Mouse (Mus musculus): ENCODE measurements around the gene Pla1a. TPM values are rescaled to one million over a fixed set of nuclear protein-coding genes. Genes with fewer than 3 reads are reported as not detected.

Gene Pla1a
- polyA plus RNA-seq, 1 experiment from 2014 or later = 61.5 TPM

- ATAC-seq (no peak), DNase-seq (ENCODE audit: low read depth, low spot score) (no peak)
- no peaks in the 10 kb centered on the region for H3K27me3 ChIP-seq
- no peak for TF ChIP-seq CTCF (IDR thresholded peaks at IDR 0.05)
- ChIA-PET CTCF (interaction anchor here (1.1 kb wide), 1 partner anchor 20 kb away, joined by 3 read pairs; no protein-coding TSS in a partner anchor), POLR2A (interaction anchor here (0.6 kb wide), 1 partner anchor 403 kb away, joined by 4 read pairs; no protein-coding TSS in a partner anchor)
- in situ Hi-C loops (cut with MboI; ENCODE audit: low pct_unique_long_range_greater_than_20kb) = no loop called here
These were observed 39.0 kb upstream of the Pla1a start for GRCm38 (mm10) chr16:38471697-38472506.

- H3K27me3 ChIP-seq = no peaks in the 10 kb centered on the region
- no peak for DNase-seq (ENCODE audit: low read depth, low spot score)
- in situ Hi-C loops (cut with MboI; ENCODE audit: low pct_unique_long_range_greater_than_20kb) = no loop called here
- no peak for TF ChIP-seq CTCF (IDR thresholded peaks at IDR 0.05)
- CTCF ChIA-PET = interaction anchor here (0.9 to 1.2 kb wide), 4 partner anchors 10 to 37 kb away, joined by 3 to 4 read pairs (median 3); partner anchors contain the start of gene Adprh
- ATAC-seq = no peak
- POLR2A ChIA-PET = no interaction called here
These were observed 36.5 kb upstream of the Pla1a start for GRCm38 (mm10) chr16:38469437-38469836.

GRCm38 (mm10) chr16:38468706-38469018, 35.7 kb upstream of the Pla1a start:
- H3K27me3 ChIP-seq = no peaks in the 10 kb centered on the region
- in situ Hi-C loops (cut with MboI; ENCODE audit: low pct_unique_long_range_greater_than_20kb) = no loop called here
- ChIA-PET POLR2A (interaction anchor here (1.5 kb wide), 1 partner anchor 16 kb away, joined by 7 read pairs; the partner anchor contains the start of gene Adprh), CTCF (interaction anchor here (0.9 to 1.2 kb wide), 4 partner anchors 10 to 38 kb away, joined by 3 to 4 read pairs (median 3); partner anchors contain the start of gene Adprh)
- no peak for DNase-seq (ENCODE audit: low read depth, low spot score)
- peak; percentile 36 for TF ChIP-seq CTCF (IDR thresholded peaks at IDR 0.05)
- peak; percentile 72 for ATAC-seq

- POLR2A ChIA-PET = interaction anchor here (0.6 to 1.5 kb wide), 3 partner anchors 12 to 28 kb away, joined by 3 to 7 read pairs (median 7); partner anchors contain the start of gene Adprh
- DNase-seq (ENCODE audit: low read depth, low spot score) (no peak), ATAC-seq (peak; percentile 75)
- no peaks in the 10 kb centered on the region for H3K27me3 ChIP-seq
- in situ Hi-C loops (cut with MboI; ENCODE audit: low pct_unique_long_range_greater_than_20kb) = no loop called here
- CTCF ChIA-PET = interaction anchor here (0.9 to 1.4 kb wide), 3 partner anchors 11 to 15 kb away, joined by 3 to 4 read pairs (median 3); partner anchors contain the start of gene Adprh
- TF ChIP-seq CTCF (IDR thresholded peaks at IDR 0.05) = no peak
These were observed 35.2 kb upstream of the Pla1a start for GRCm38 (mm10) chr16:38467917-38468705.

GRCm38 (mm10) chr16:38467091-38467916, 34.4 kb upstream of the Pla1a start:
- ChIA-PET POLR2A (interaction anchor here (0.6 to 1.5 kb wide), 3 partner anchors 12 to 29 kb away, joined by 3 to 7 read pairs (median 7); partner anchors contain the start of gene Adprh), CTCF (interaction anchor here (0.7 to 1.4 kb wide), 2 partner anchors 14 to 38 kb away, joined by 3 to 4 read pairs; no protein-coding TSS in a partner anchor)
- H3K27me3 ChIP-seq = no peaks in the 10 kb centered on the region
- DNase-seq (ENCODE audit: low read depth, low spot score) = no peak
- TF ChIP-seq CTCF (IDR thresholded peaks at IDR 0.05) = no peak
- no peak for ATAC-seq
- in situ Hi-C loops (cut with MboI; ENCODE audit: low pct_unique_long_range_greater_than_20kb) = no loop called here

GRCm38 (mm10) chr16:38466089-38466488, 33.1 kb upstream of the Pla1a start:
- CTCF ChIA-PET = interaction anchor here (3.7 kb wide), 1 partner anchor 12 kb away, joined by 18 read pairs; the partner anchor contains the start of genes Adprh and Cd80
- DNase-seq (ENCODE audit: low read depth, low spot score) = no peak
- TF ChIP-seq CTCF (IDR thresholded peaks at IDR 0.05) = no peak
- in situ Hi-C loops (cut with MboI; ENCODE audit: low pct_unique_long_range_greater_than_20kb) = no loop called here
- H3K27me3 ChIP-seq = no peaks in the 10 kb centered on the region
- POLR2A ChIA-PET = no interaction called here
- no peak for ATAC-seq

GRCm38 (mm10) chr16:38463305-38463704, 30.4 kb upstream of the Pla1a start:
- no peak for TF ChIP-seq CTCF (IDR thresholded peaks at IDR 0.05)
- ChIA-PET CTCF (interaction anchor here (0.9 to 3.7 kb wide), 3 partner anchors 9 to 23 kb away, joined by 3 to 18 read pairs (median 3); partner anchors contain the start of genes Adprh and Cd80), POLR2A (interaction anchor here (1.2 kb wide), 1 partner anchor 10 kb away, joined by 5 read pairs; the partner anchor contains the start of gene Adprh)
- no peaks in the 10 kb centered on the region for H3K27me3 ChIP-seq
- ATAC-seq (no peak), DNase-seq (ENCODE audit: low read depth, low spot score) (no peak)
- in situ Hi-C loops (cut with MboI; ENCODE audit: low pct_unique_long_range_greater_than_20kb) = no loop called here

GRCm38 (mm10) chr16:38462161-38462560, 29.2 kb upstream of the Pla1a start:
- in situ Hi-C loops (cut with MboI; ENCODE audit: low pct_unique_long_range_greater_than_20kb) = no loop called here
- TF ChIP-seq CTCF (IDR thresholded peaks at IDR 0.05) = no peak
- CTCF ChIA-PET = interaction anchor here (1.3 kb wide), 1 partner anchor 24 kb away, joined by 3 read pairs; no protein-coding TSS in a partner anchor
- DNase-seq (ENCODE audit: low read depth, low spot score) (no peak), ATAC-seq (no peak)
- H3K27me3 ChIP-seq = no peaks in the 10 kb centered on the region
- POLR2A ChIA-PET = no interaction called here

- DNase-seq (ENCODE audit: low read depth, low spot score) = no peak
- in situ Hi-C loops (cut with MboI; ENCODE audit: low pct_unique_long_range_greater_than_20kb) = no loop called here
- POLR2A ChIA-PET = no interaction called here
- TF ChIP-seq CTCF (IDR thresholded peaks at IDR 0.05) = no peak
- no peaks in the 10 kb centered on the region for H3K27me3 ChIP-seq
- ATAC-seq = no peak
- CTCF ChIA-PET = no interaction called here
These were observed 28.8 kb upstream of the Pla1a start for GRCm38 (mm10) chr16:38461749-38462148.

Measured in Patski (cell line).